Mouse (Mus musculus) hindbrain, postnatal 0 days (tissue): ENCODE data around the gene Hunk. TPM values are rescaled to one million over a fixed set of nuclear protein-coding genes. Genes with fewer than 3 reads are reported as not detected.

Experiments
- ATAC-seq: fragments of 200-750 bp; cut with Nextera tagmentation; 2 replicates; pipeline ENCODE4 v1.8.0; 2017; ENCODE audit warnings: mild to moderate bottlenecking, moderate TSS enrichment, moderate library complexity
- DNase-seq: peaks from one replicate; pipeline ENCODE4 v3.0.0-alpha.2; 2015; ENCODE audit warnings: low spot score
- H3K27ac ChIP-seq: fragments of 300-500 bp; sonication (generic); 2 replicates; pipeline ENCODE4 v1.5.1; 2014; ENCODE audit warnings: mild to moderate bottlenecking
- H3K27me3 ChIP-seq: fragments of 300-500 bp; sonication (generic); 2 replicates; pipeline ENCODE4 v1.6.1; 2014; ENCODE audit warnings: low read length, mixed read lengths; ENCODE audit not compliant: insufficient read depth
- H3K36me3 ChIP-seq: fragments of 300-500 bp; sonication (generic); 2 replicates; pipeline ENCODE4 v1.6.1; 2014; ENCODE audit warnings: low read length, mixed read lengths; ENCODE audit not compliant: insufficient read depth
- H3K4me1 ChIP-seq: fragments of 300-500 bp; sonication (generic); 2 replicates; pipeline ENCODE4 v1.6.1; 2014; ENCODE audit warnings: antibody characterized with exemption, low read length, mixed read lengths; ENCODE audit not compliant: insufficient read depth
- H3K4me2 ChIP-seq: fragments of 300-500 bp; sonication (generic); 2 replicates; pipeline ENCODE4 v1.6.1; 2014; ENCODE audit warnings: low read depth, mild to moderate bottlenecking, low read length, moderate library complexity, mixed read lengths
- H3K4me3 ChIP-seq: fragments of 300-500 bp; sonication (generic); 2 replicates; pipeline ENCODE4 v1.5.1; 2014; ENCODE audit warnings: low read length
- H3K9ac ChIP-seq: fragments of 300-500 bp; sonication (generic); replicated peaks from 2 replicates; pipeline ENCODE4 v1.6.1; 2014; ENCODE audit warnings: mild to moderate bottlenecking, low read length, moderate library complexity, mixed read lengths
- H3K9me3 ChIP-seq: fragments of 300-500 bp; sonication (generic); 2 replicates; pipeline ENCODE4 v1.6.1; 2016; ENCODE audit warnings: low read length, mixed read lengths
- CTCF ChIP-seq: IDR thresholded peaks from 2 replicates; pipeline ENCODE4 v1.5.1; 2016; ENCODE audit warnings: antibody characterized with exemption, control low read depth, low read depth
- WGBS: fragments of 180-500 bp; shearing (Covaris S2); extraction: QIAGEN DNeasy Blood & Tissue Kit; methylation state at CpG from one replicate; pipeline ENCODE4 v1.1.7; 2014; 5-methylcytosine and 5-hydroxymethylcytosine counted together
- polyA plus RNA-seq: library from polyadenylated mRNA; unstranded; fragments of >200 nt; fragmentation: Nextera tagmentation; extraction: Ambion mirVana; gene quantifications from 2 replicates; pipeline ENCODE4 v1.2.1, GENCODE M21; 2015
- total RNA-seq: library from RNA; depleted of rRNA; stranded (reverse); fragments of >200 nt; gene quantifications from 2 replicates; pipeline ENCODE4 v1.2.3, GENCODE M21; 2014

Hunk gene
- total and polyA plus RNA-seq, 2 experiments from 2014 or later, result 3.6 to 13.3 TPM

- DNase-seq (peak; percentile 31), ATAC-seq (no peak)
- Histone ChIP-seq H3K4me1 (no peaks in the 10 kb centered on the region), H3K36me3 (no peaks in the 10 kb centered on the region), H3K27me3 (no peaks in the 10 kb centered on the region), H3K9me3 (no peaks in the 10 kb centered on the region), H3K27ac (no peak overlapping the region), H3K9ac (no peak overlapping the region), H3K4me2 (no peak overlapping the region), H3K4me3 (no peak overlapping the region)
- peak; percentile 28; the same call in 1 of the 2 replicates for TF ChIP-seq CTCF
- WGBS, result 74% methylated on average over 19 of the region's 19 CpGs
Observed at GRCm38 (mm10) chr16:90511551-90512296, 125.9 kb downstream of the Hunk start.

- Histone ChIP-seq H3K27ac (no peak overlapping the region), H3K4me3 (no peak overlapping the region), H3K4me1 (peaks cover 13% of the 10 kb centered on the region), H3K27me3 (no peaks in the 10 kb centered on the region), H3K9ac (no peak overlapping the region), H3K36me3 (no peaks in the 10 kb centered on the region), H3K4me2 (no peak overlapping the region), H3K9me3 (no peaks in the 10 kb centered on the region)
- 78% methylated on average over 9 of the region's 9 CpGs for WGBS
- no peak for TF ChIP-seq CTCF
- no peak for DNase-seq
- no peak for ATAC-seq
Observed at GRCm38 (mm10) chr16:90517041-90517440, 131.2 kb downstream of the Hunk start.

- Histone ChIP-seq H3K4me1 (peaks cover 13% of the 10 kb centered on the region), H3K27ac (no peak overlapping the region), H3K4me2 (no peak overlapping the region), H3K27me3 (no peaks in the 10 kb centered on the region), H3K36me3 (no peaks in the 10 kb centered on the region), H3K9me3 (no peaks in the 10 kb centered on the region), H3K9ac (no peak overlapping the region), H3K4me3 (no peak overlapping the region)
- ATAC-seq (peak; percentile 73), DNase-seq (peak; percentile 74)
- WGBS, result 27% methylated on average over 8 of the region's 8 CpGs
- no peak for TF ChIP-seq CTCF
Observed at GRCm38 (mm10) chr16:90518232-90518631, 132.4 kb downstream of the Hunk start.

- ATAC-seq (no peak), DNase-seq (no peak)
- H3K4me2 ChIP-seq, result no peak overlapping the region
- H3K27ac ChIP-seq, result no peak overlapping the region
- H3K27me3 ChIP-seq, result no peaks in the 10 kb centered on the region
- peaks cover 13% of the 10 kb centered on the region for H3K4me1 ChIP-seq
- no peak for TF ChIP-seq CTCF
- no peak overlapping the region for H3K9ac ChIP-seq
- H3K36me3 ChIP-seq, result no peaks in the 10 kb centered on the region
- no peak overlapping the region for H3K4me3 ChIP-seq
- 74% methylated on average over 13 of the region's 13 CpGs for WGBS
- H3K9me3 ChIP-seq, result no peaks in the 10 kb centered on the region
Observed at GRCm38 (mm10) chr16:90518732-90519295, 133.0 kb downstream of the Hunk start.

- peaks cover 13% of the 10 kb centered on the region for H3K4me1 ChIP-seq
- DNase-seq, result peak; percentile 12
- H3K27ac ChIP-seq, result no peak overlapping the region
- H3K4me2 ChIP-seq, result no peak overlapping the region
- 0 out of 2 replicates have a peak, but pooled peaks have one; percentile 19 for ATAC-seq
- no peak overlapping the region for H3K9ac ChIP-seq
- no peaks in the 10 kb centered on the region for H3K36me3 ChIP-seq
- no peak for TF ChIP-seq CTCF
- no peak overlapping the region for H3K4me3 ChIP-seq
- no peaks in the 10 kb centered on the region for H3K9me3 ChIP-seq
- 16% methylated on average over 10 of the region's 10 CpGs for WGBS
- H3K27me3 ChIP-seq, result no peaks in the 10 kb centered on the region
Observed at GRCm38 (mm10) chr16:90521191-90521950, 135.6 kb downstream of the Hunk start.

GRCm38 (mm10) chr16:90521951-90522255 lies 136.1 kb downstream of the Hunk start:
- no peaks in the 10 kb centered on the region for H3K27me3 ChIP-seq
- H3K4me3 ChIP-seq, result no peak overlapping the region
- no peak overlapping the region for H3K9ac ChIP-seq
- H3K27ac ChIP-seq, result no peak overlapping the region; the same call in 1 of the 2 replicates
- no peaks in the 10 kb centered on the region for H3K9me3 ChIP-seq
- H3K36me3 ChIP-seq, result no peaks in the 10 kb centered on the region
- H3K4me2 ChIP-seq, result no peak overlapping the region
- H3K4me1 ChIP-seq, result peaks cover 13% of the 10 kb centered on the region
- 0 out of 2 replicates have a peak, but pooled peaks have one; percentile 32 for ATAC-seq
- peak; percentile 31 for DNase-seq
- WGBS, result 13% methylated on average over 3 of the region's 3 CpGs
- no peak for TF ChIP-seq CTCF

- H3K4me3 ChIP-seq, result no peak overlapping the region
- TF ChIP-seq CTCF, result no peak
- no peak overlapping the region for H3K9ac ChIP-seq
- H3K9me3 ChIP-seq, result no peaks in the 10 kb centered on the region
- no peaks in the 10 kb centered on the region for H3K36me3 ChIP-seq
- 25% methylated on average over 1 of the region's 1 CpGs for WGBS
- no peak for DNase-seq
- no peak overlapping the region for H3K4me2 ChIP-seq
- H3K27ac ChIP-seq, result no peak overlapping the region
- no peak for ATAC-seq
- H3K27me3 ChIP-seq, result no peaks in the 10 kb centered on the region
- peaks cover 13% of the 10 kb centered on the region for H3K4me1 ChIP-seq
Observed at GRCm38 (mm10) chr16:90522575-90522974, 136.8 kb downstream of the Hunk start.
